Mouse (Mus musculus) limb, embryonic 12.5 days (tissue): Measurements from ENCODE around the gene Spg21. TPM values are rescaled to one million over a fixed set of nuclear protein-coding genes. Genes with fewer than 3 reads are reported as not detected.

Experiments used
- ATAC-seq: fragments of 200-750 bp; cut with Nextera tagmentation; 2 replicates; pipeline ENCODE4 v1.8.0; 2017; ENCODE audit warnings: low read depth, moderate TSS enrichment; ENCODE audit not compliant: insufficient number of reproducible peaks, insufficient read depth, low FRiP score, low TSS enrichment
- H3K27ac ChIP-seq: fragments of 300-500 bp; sonication (generic); 2 replicates; pipeline ENCODE4 v1.5.1; 2016; ENCODE audit warnings: mild to moderate bottlenecking, moderate library complexity
- H3K27me3 ChIP-seq: fragments of 300-500 bp; sonication (generic); 2 replicates; pipeline ENCODE4 v1.6.1; 2016; ENCODE audit warnings: mild to moderate bottlenecking, moderate library complexity
- H3K36me3 ChIP-seq: fragments of 300-500 bp; sonication (generic); 2 replicates; pipeline ENCODE4 v1.6.1; 2016; ENCODE audit warnings: mild to moderate bottlenecking, moderate library complexity
- H3K4me1 ChIP-seq: fragments of 300-500 bp; sonication (generic); replicated peaks from 2 replicates; pipeline ENCODE4 v1.6.1; 2016
- H3K4me2 ChIP-seq: fragments of 300-500 bp; sonication (generic); 2 replicates; pipeline ENCODE4 v1.6.1; 2016; ENCODE audit warnings: mild to moderate bottlenecking, moderate library complexity
- H3K4me3 ChIP-seq: fragments of 300-500 bp; sonication (generic); replicated peaks from 2 replicates; pipeline ENCODE4 v1.5.1; 2016; ENCODE audit warnings: mild to moderate bottlenecking
- H3K9ac ChIP-seq: fragments of 300-500 bp; sonication (generic); replicated peaks from 2 replicates; pipeline ENCODE4 v1.6.1; 2016; ENCODE audit warnings: mild to moderate bottlenecking, moderate library complexity
- H3K9me3 ChIP-seq: fragments of 300-500 bp; sonication (generic); 2 replicates; pipeline ENCODE4 v1.6.1; 2016; ENCODE audit warnings: mild to moderate bottlenecking, moderate library complexity
- WGBS: fragments of 180-500 bp; shearing (Covaris S2); methylation state at CpG from one replicate; pipeline ENCODE4 v1.1.7; 2016; 5-methylcytosine and 5-hydroxymethylcytosine counted together
- polyA plus RNA-seq: library from polyadenylated mRNA; unstranded; fragments of >200 nt; fragmentation: Nextera tagmentation; extraction: Ambion mirVana; gene quantifications from 2 replicates; pipeline ENCODE4 v1.2.1, GENCODE M21; 2016

Spg21 gene
- polyA plus RNA-seq, 1 experiment from 2014 or later = 129 TPM

DNA sequence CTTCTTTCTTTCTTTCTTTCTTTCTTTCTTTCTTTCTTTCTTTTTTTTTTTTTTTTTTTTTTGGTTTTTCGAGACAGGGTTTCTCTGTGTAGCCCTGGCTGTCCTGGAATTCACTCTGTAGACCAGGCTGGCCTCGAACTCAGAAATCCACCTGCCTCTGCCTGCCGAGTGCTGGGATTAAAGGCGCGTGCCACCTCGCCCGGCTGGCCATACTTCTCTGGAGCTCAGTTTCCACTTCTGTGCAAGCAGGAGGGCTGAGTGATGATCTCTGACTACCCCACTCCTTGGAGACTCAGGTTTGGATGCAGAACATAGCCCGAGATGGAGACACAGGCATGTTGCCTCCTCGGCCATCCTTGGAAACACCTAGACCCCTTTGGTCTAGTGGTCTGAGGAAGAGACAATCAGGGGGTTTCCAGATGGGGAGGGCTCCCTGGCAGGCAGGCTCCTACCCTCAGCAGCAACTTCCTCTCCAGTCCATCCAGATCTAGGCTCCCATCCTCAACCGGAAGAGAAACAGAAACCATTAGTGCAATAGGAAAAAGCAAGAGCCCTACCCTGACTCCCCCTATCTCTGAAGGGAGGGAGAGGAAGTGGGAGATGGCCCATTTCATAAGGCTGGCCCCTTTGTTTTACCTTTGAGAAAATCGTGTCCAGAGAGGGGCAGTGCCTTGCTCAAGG is 75.2 kb downstream of the Spg21 start:
- no peak for ATAC-seq
- WGBS = 87% methylated on average over 10 of the region's 11 CpGs
- Histone ChIP-seq H3K4me3 (no peak overlapping the region), H3K9me3 (0 out of 2 replicates have a peak, but pooled peaks cover 3% of the 10 kb centered on the region), H3K36me3 (no peaks in the 10 kb centered on the region), H3K27me3 (no peaks in the 10 kb centered on the region), H3K9ac (no peak overlapping the region), H3K4me1 (no peaks in the 10 kb centered on the region), H3K4me2 (no peak overlapping the region), H3K27ac (no peak overlapping the region)

GRCm38 (mm10) chr9:65536491-65536890 is 75.7 kb downstream of the Spg21 start:
- H3K27me3 ChIP-seq = no peaks in the 10 kb centered on the region
- WGBS = 76% methylated on average over 4 of the region's 4 CpGs
- H3K27ac ChIP-seq = no peak overlapping the region
- H3K4me1 ChIP-seq = peaks cover 4% of the 10 kb centered on the region
- H3K9me3 ChIP-seq = 0 out of 2 replicates have a peak, but pooled peaks cover 3% of the 10 kb centered on the region
- no peak overlapping the region for H3K9ac ChIP-seq
- H3K36me3 ChIP-seq = no peaks in the 10 kb centered on the region
- no peak for ATAC-seq
- no peak overlapping the region for H3K4me3 ChIP-seq
- H3K4me2 ChIP-seq = no peak overlapping the region

Other genes with a start within 250 kb of the Spg21 start
- gene Cilp, start 195.8 kb upstream of the Spg21 start, polyA plus RNA-seq = 0.54 and 0.63 TPM in 2 replicates
- gene Clpx, start 166.7 kb upstream of the Spg21 start, polyA plus RNA-seq = 60.0 and 60.8 TPM in 2 replicates
- gene Pdcd7, start 114.8 kb upstream of the Spg21 start, polyA plus RNA-seq = 17.0 and 18.3 TPM in 2 replicates
- gene Ubap1l, start 99.9 kb upstream of the Spg21 start, polyA plus RNA-seq = 0.15 and 0.44 TPM in 2 replicates
- gene Kbtbd13, start 69.3 kb upstream of the Spg21 start, polyA plus RNA-seq = 1.3 and 1.7 TPM in 2 replicates
- 9.4 and 10.4 TPM in 2 replicates for gene Rasl12, start 62.4 kb upstream of the Spg21 start, polyA plus RNA-seq
- gene Slc51b, start 38.0 kb upstream of the Spg21 start, polyA plus RNA-seq = not detected in 2 replicates
- gene Mtfmt, start 25.2 kb upstream of the Spg21 start, polyA plus RNA-seq = 25.4 and 28.2 TPM in 2 replicates
- gene Ankdd1a, start 59.2 kb downstream of the Spg21 start, polyA plus RNA-seq = not detected in 2 replicates
- 12.2 and 15.0 TPM in 2 replicates for gene Plekho2, start 119.1 kb downstream of the Spg21 start, polyA plus RNA-seq
- 21.7 and 22.8 TPM in 2 replicates for gene Pif1, start 126.2 kb downstream of the Spg21 start, polyA plus RNA-seq
- gene Rbpms2, start 168.7 kb downstream of the Spg21 start, polyA plus RNA-seq = 16.4 and 18.3 TPM in 2 replicates
- gene Oaz2, start 207.1 kb downstream of the Spg21 start, polyA plus RNA-seq = 294 and 296 TPM in 2 replicates